24 mouse cellular contexts compared by ENCODE assay signal in the genomic region with DNA sequence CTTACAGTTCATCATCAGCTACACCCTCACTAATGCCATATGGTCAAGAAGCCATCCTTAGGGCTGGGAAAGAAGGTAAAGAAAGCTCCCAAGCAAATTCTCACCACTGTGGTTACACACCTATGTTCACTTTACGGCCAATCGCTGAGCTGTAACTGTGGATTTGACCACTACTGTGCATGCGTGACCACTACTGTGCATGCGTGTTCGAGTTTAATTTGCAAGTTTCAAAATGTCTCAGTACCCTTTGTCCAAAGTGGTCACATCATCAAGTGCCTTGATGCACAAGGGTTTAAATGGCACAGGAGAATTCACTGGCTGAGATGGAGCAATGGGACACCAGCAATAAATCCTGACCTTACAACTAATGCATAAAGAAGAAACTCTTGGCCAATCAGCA. TPM values are rescaled to one million over a fixed set of nuclear protein-coding genes. Genes with fewer than 3 reads are reported as not detected.
DNase-seq lines count a peak whose midpoint lies in the region; ATAC-seq and TF ChIP-seq lines count a peak whose summit lies in the region.
"Had no signal": no experiment of that assay in that cellular context is flagged by ENCODE, and none has a peak within 500 bp of the region (broad histone marks: within the 10 kb centered on the region; RNA-seq: fewer than 3 reads in every experiment).

No protein-coding gene starts in this region.

- no peaks in the 10 kb centered on the region for H3K36me3 ChIP-seq in limb, embryonic 12.5 days
- no peaks in the 10 kb centered on the region for H3K36me3 ChIP-seq in hindbrain, embryonic 13.5 days
- H3K36me3 ChIP-seq: embryonic facial prominence, embryonic 13.5 days; embryonic facial prominence, embryonic 15.5 days; forebrain, embryonic 15.5 days had no signal

- H3K27me3 ChIP-seq in limb, embryonic 12.5 days: no peaks in the 10 kb centered on the region
- H3K27me3 ChIP-seq in hindbrain, embryonic 13.5 days: no peaks in the 10 kb centered on the region
- H3K27me3 ChIP-seq: embryonic facial prominence, embryonic 13.5 days; embryonic facial prominence, embryonic 15.5 days; forebrain, embryonic 13.5 days; forebrain, embryonic 15.5 days; Patski had no signal

- TF ChIP-seq POLR2A in embryonic fibroblast, embryonic 13.5 days (IDR thresholded peaks at IDR 0.05; ENCODE audit: low read depth, low read length): no peak

- peak; percentile 18 for DNase-seq in 3T3-L1 (ENCODE audit: low read depth, low spot score)
- DNase-seq in mesoderm, embryonic 11.5 days (ENCODE audit: low read depth, low spot score): peak; percentile 7
- no peak for DNase-seq in thymus, postnatal 14 days
- no peak for DNase-seq in spleen, adult 18-20 months
- no peak for DNase-seq in T-cell, adult 2 months (ENCODE audit: low spot score)
- DNase-seq: adrenal gland, adult 2 months; adrenal gland, postnatal 10 days; adrenal gland, postnatal 25 days; cerebellum, adult 11 months; cerebellum, adult 18-20 months; cerebellum, adult 8-10 months; cerebellum, adult 9-11 months; cerebellum, postnatal 14 days; cerebellum, postnatal 36 days; forebrain, postnatal 0 days had no signal

- no peak for ATAC-seq in limb, embryonic 12.5 days (ENCODE audit: insufficient number of reproducible peaks, insufficient read depth, low FRiP score, low TSS enrichment, low read depth)
- no peak for ATAC-seq in hindbrain, embryonic 13.5 days (ENCODE audit: low FRiP score)
- ATAC-seq: forebrain, embryonic 13.5 days; forebrain, embryonic 15.5 days; forebrain, postnatal 0 days had no signal

- 89% methylated on average over 5 of the region's 5 CpGs for WGBS in limb, embryonic 12.5 days
- WGBS in hindbrain, embryonic 13.5 days: 97% methylated on average over 5 of the region's 5 CpGs

- peak overlapping the region; percentile 71 for H3K27ac ChIP-seq in embryonic fibroblast, embryonic 13.5 days (ENCODE audit: insufficient read depth, low read length)
- 0 out of 2 replicates have a peak overlapping the region, but pooled peaks have one; percentile 12 for H3K27ac ChIP-seq in limb, embryonic 12.5 days
- H3K27ac ChIP-seq in hindbrain, embryonic 13.5 days: no peak overlapping the region
- H3K27ac ChIP-seq: embryonic facial prominence, embryonic 13.5 days; embryonic facial prominence, embryonic 15.5 days; forebrain, embryonic 13.5 days; forebrain, embryonic 15.5 days had no signal

- H3K4me1 ChIP-seq in embryonic fibroblast, embryonic 13.5 days (ENCODE audit: control insufficient read depth, insufficient read depth, low read length): peaks cover 11% of the 10 kb centered on the region
- H3K4me1 ChIP-seq in limb, embryonic 12.5 days (replicated peaks): peaks cover 6% of the 10 kb centered on the region
- no peaks in the 10 kb centered on the region for H3K4me1 ChIP-seq in hindbrain, embryonic 13.5 days (replicated peaks)
- H3K4me1 ChIP-seq: embryonic facial prominence, embryonic 15.5 days; forebrain, embryonic 13.5 days; forebrain, embryonic 15.5 days had no signal

- H3K9me3 ChIP-seq in limb, embryonic 12.5 days: no peaks in the 10 kb centered on the region
- H3K9me3 ChIP-seq in hindbrain, embryonic 13.5 days: no peaks in the 10 kb centered on the region
- H3K9me3 ChIP-seq: embryonic facial prominence, embryonic 13.5 days; embryonic facial prominence, embryonic 15.5 days; forebrain, embryonic 13.5 days; forebrain, embryonic 15.5 days; G1E had no signal

- TF ChIP-seq CTCF in embryonic fibroblast, embryonic 13.5 days (IDR thresholded peaks at IDR 0.05; ENCODE audit: borderline replicate concordance, insufficient read depth, low read length): no peak

- no peak overlapping the region for H3K4me3 ChIP-seq in embryonic fibroblast, embryonic 13.5 days (ENCODE audit: insufficient read depth, low read length)
- no peak overlapping the region for H3K4me3 ChIP-seq in limb, embryonic 12.5 days (replicated peaks)
- no peak overlapping the region for H3K4me3 ChIP-seq in hindbrain, embryonic 13.5 days
- H3K4me3 ChIP-seq: embryonic facial prominence, embryonic 13.5 days; embryonic facial prominence, embryonic 15.5 days; forebrain, embryonic 13.5 days; forebrain, embryonic 15.5 days had no signal

- H3K4me2 ChIP-seq in limb, embryonic 12.5 days: no peak overlapping the region
- H3K4me2 ChIP-seq in hindbrain, embryonic 13.5 days: no peak overlapping the region
- H3K4me2 ChIP-seq: embryonic facial prominence, embryonic 13.5 days; embryonic facial prominence, embryonic 15.5 days; forebrain, embryonic 13.5 days; forebrain, embryonic 15.5 days had no signal

- H3K9ac ChIP-seq in limb, embryonic 12.5 days (replicated peaks): no peak overlapping the region
- H3K9ac ChIP-seq in hindbrain, embryonic 13.5 days: no peak overlapping the region
- H3K9ac ChIP-seq: embryonic facial prominence, embryonic 13.5 days; embryonic facial prominence, embryonic 15.5 days; forebrain, embryonic 13.5 days; forebrain, embryonic 15.5 days; forebrain, postnatal 0 days had no signal

RNA-seq across cellular contexts. Expression of a gene that starts 58.0 kb away (rescaled TPM):
- 47.5 and 54.7 TPM in 2 replicates for polyA plus RNA-seq in embryonic fibroblast, embryonic 13.5 days (2011; ENCODE audit: insufficient read length, low read depth, missing spikeins)
- 20.5 and 23.8 TPM in 2 replicates for polyA plus RNA-seq in limb, embryonic 12.5 days (2016; fragmentation: Nextera tagmentation; extraction: Ambion mirVana)
- polyA plus RNA-seq in hindbrain, embryonic 13.5 days (2015; fragmentation: Nextera tagmentation; extraction: Ambion mirVana): 7.5 and 7.6 TPM in 2 replicates

Comparison
In these comparisons a context has a peak if more than half of its experiments do, and no peak if none do; other contexts are left out.
1. DNase-seq: peak in 3T3-L1 (single experiment) and mesoderm, embryonic 11.5 days (single experiment); none in thymus, postnatal 14 days (single experiment), spleen, adult 18-20 months (0 of 2) and T-cell, adult 2 months (single experiment).